Mouse (Mus musculus): ENCODE measurements around the gene Optc.

GRCm38 (mm10) chr1:133887044-133887443, 20.8 kb downstream of the Optc start:
- TF ChIP-seq ZNF384 (IDR thresholded peaks at IDR 0.05; ENCODE audit: low read depth, low read length): no peak; the same call in 1 of the 2 replicates
- no peak for TF ChIP-seq KAT2A (conservative IDR thresholded peaks at IDR 0.05; ENCODE audit: low read depth, low read length)
- TF ChIP-seq EP300 (IDR thresholded peaks at IDR 0.05; ENCODE audit: low read depth in 1 of 2, low read length in 2 of 2): peak; percentile 6 to 49; a peak in 2 of 4 replicates
- TF ChIP-seq CTCF (IDR thresholded peaks at IDR 0.05 in 2 of 3, conservative IDR thresholded peaks at IDR 0.05 in 1 of 3; ENCODE audit: control insufficient read depth in 1 of 3, insufficient read depth in 1 of 3, low read depth in 2 of 3, low read length in 3 of 3, poor library complexity in 1 of 3, severe bottlenecking in 1 of 3): no peak
- no peak for TF ChIP-seq GATA1 (IDR thresholded peaks at IDR 0.05; ENCODE audit: low read depth, low read length)
- TF ChIP-seq USF2 (IDR thresholded peaks at IDR 0.05; ENCODE audit: borderline replicate concordance in 1 of 2, insufficient read depth in 1 of 2, low read depth in 1 of 2, low read length in 2 of 2): no peak
- 0 out of 2 replicates have a peak, but pooled peaks have one; percentile 29 for TF ChIP-seq SIN3A (IDR thresholded peaks at IDR 0.05; ENCODE audit: low read length)
- no peak for TF ChIP-seq USF1 (IDR thresholded peaks at IDR 0.05; ENCODE audit: low read depth, low read length)
- peak; percentile 62 for TF ChIP-seq TCF12 (IDR thresholded peaks at IDR 0.05; ENCODE audit: low read depth, low read length)
- TF ChIP-seq MAX (IDR thresholded peaks at IDR 0.05; ENCODE audit: low read length): no peak
